Mouse (Mus musculus): ENCODE measurements around the gene Rgs8.

The Rgs8 gene

GRCm38 (mm10) chr1:153708626-153709025 is 55.8 kb downstream of the Rgs8 start:
- no peak for DNase-seq (ENCODE audit: low read depth)

GRCm38 (mm10) chr1:153709451-153709850 is 56.6 kb downstream of the Rgs8 start:
- no peak for DNase-seq (ENCODE audit: low read depth)

GRCm38 (mm10) chr1:153711544-153712262 is 58.9 kb downstream of the Rgs8 start:
- no peak for DNase-seq (ENCODE audit: low read depth)

- DNase-seq (ENCODE audit: low read depth), result no peak
Observed at GRCm38 (mm10) chr1:153712633-153713032, 59.8 kb downstream of the Rgs8 start.

GRCm38 (mm10) chr1:153717990-153718389 is 65.2 kb downstream of the Rgs8 start:
- DNase-seq (ENCODE audit: low read depth), result no peak

- peak; percentile 27 for DNase-seq (ENCODE audit: low read depth)
Observed at GRCm38 (mm10) chr1:153720935-153721334, 68.1 kb downstream of the Rgs8 start.

GRCm38 (mm10) chr1:153721565-153722310 is 68.9 kb downstream of the Rgs8 start:
- DNase-seq (ENCODE audit: low read depth), result peak; percentile 63

- DNase-seq (ENCODE audit: low read depth), result no peak
Observed at GRCm38 (mm10) chr1:153723426-153723825, 70.6 kb downstream of the Rgs8 start.

- DNase-seq (ENCODE audit: low read depth), result no peak
Observed at GRCm38 (mm10) chr1:153726636-153727035, 73.8 kb downstream of the Rgs8 start.

GRCm38 (mm10) chr1:153729806-153730205 is 77.0 kb downstream of the Rgs8 start:
- no peak for DNase-seq (ENCODE audit: low read depth)

GRCm38 (mm10) chr1:153730671-153731070 is 77.8 kb downstream of the Rgs8 start:
- DNase-seq (ENCODE audit: low read depth), result peak; percentile 47

GRCm38 (mm10) chr1:153733181-153733580 is 80.4 kb downstream of the Rgs8 start:
- no peak for DNase-seq (ENCODE audit: low read depth)

GRCm38 (mm10) chr1:153734866-153735265 is 82.0 kb downstream of the Rgs8 start:
- DNase-seq (ENCODE audit: low read depth), result no peak

- peak; percentile 49 for DNase-seq (ENCODE audit: low read depth)
Observed at GRCm38 (mm10) chr1:153736096-153736495, 83.3 kb downstream of the Rgs8 start.

GRCm38 (mm10) chr1:153737101-153738085 is 84.6 kb downstream of the Rgs8 start:
- DNase-seq (ENCODE audit: low read depth), result no peak

GRCm38 (mm10) chr1:153739437-153740015 is 86.7 kb downstream of the Rgs8 start:
- DNase-seq (ENCODE audit: low read depth), result no peak

GRCm38 (mm10) chr1:153740145-153740544 is 87.3 kb downstream of the Rgs8 start, which contains the start of gene Rgs16:
Rgs16 (plus strand) TSS chr1:153740349.
- peak; percentile 95 for DNase-seq (ENCODE audit: low read depth)

GRCm38 (mm10) chr1:153740775-153741400 is 88.1 kb downstream of the Rgs8 start:
- DNase-seq (ENCODE audit: low read depth), result peak; percentile 27

GRCm38 (mm10) chr1:153741551-153742316 is 88.9 kb downstream of the Rgs8 start:
- peak; percentile 47 for DNase-seq (ENCODE audit: low read depth)

GRCm38 (mm10) chr1:153742374-153743155 is 89.7 kb downstream of the Rgs8 start:
- DNase-seq (ENCODE audit: low read depth), result peak; percentile 93
